Mouse (Mus musculus): ENCODE measurements around the gene Zc3h6.

GRCm38 (mm10) chr2:129004872-129005271 lies 37.7 kb downstream of the Zc3h6 start:
- no peak for TF ChIP-seq POLR2A (IDR thresholded peaks at IDR 0.05; ENCODE audit: borderline replicate concordance, low read depth, low read length)
- no peak for TF ChIP-seq CTCF (IDR thresholded peaks at IDR 0.05; ENCODE audit: low read depth, low read length)
